Mouse (Mus musculus): ENCODE data around the gene Proca1. TPM values are rescaled to one million over a fixed set of nuclear protein-coding genes. Genes with fewer than 3 reads are reported as not detected.
"Not testable (repeated sequence)": the region's sequence is repeated elsewhere in the genome, so short reads cannot be mapped to it uniquely, and the experiment has no call there.

Gene Proca1
- polyA plus RNA-seq, 1 experiment from 2014 or later: 1.7 TPM

GRCm38 (mm10) chr11:78179438-78179999 lies 13.7 kb upstream of the Proca1 start:
- Histone ChIP-seq H3K4me3 (ENCODE audit: low read depth, low read length) (peak overlapping the region; percentile 48), H3K4me2 (ENCODE audit: low read depth, low read length) (peak overlapping the region; percentile 84), H3K27me3 (ENCODE audit: control insufficient read depth, insufficient read depth, low read length) (no peaks in the 10 kb centered on the region), H3K9me3 (replicated peaks; ENCODE audit: control insufficient read depth, low read length) (no peaks in the 10 kb centered on the region), H3K36me3 (replicated peaks; ENCODE audit: control insufficient read depth, insufficient read depth, low read depth, low read length) (peaks cover 16% of the 10 kb centered on the region), H3K4me1 (ENCODE audit: control insufficient read depth, insufficient read depth, low read length) (peaks cover 7% of the 10 kb centered on the region; the same call in 1 of the 2 replicates), H3K9ac (replicated peaks; ENCODE audit: low read length) (peak overlapping the region; percentile 73), H3K27ac (replicated peaks; ENCODE audit: low read depth, low read length) (no peak overlapping the region)
- WGBS: 30% methylated on average over 8 of the region's 8 CpGs
- ATAC-seq (replicated peaks; ENCODE audit: insufficient number of reproducible peaks, low FRiP score, low TSS enrichment, low read depth) (no peak), DNase-seq (ENCODE audit: low spot score) (no peak)

GRCm38 (mm10) chr11:78180081-78180761 lies 13.0 kb upstream of the Proca1 start:
- H3K27me3 ChIP-seq (ENCODE audit: control insufficient read depth, insufficient read depth, low read length): no peaks in the 10 kb centered on the region
- peak overlapping the region; percentile 28; the same call in 1 of the 2 replicates for H3K27ac ChIP-seq (replicated peaks; ENCODE audit: low read depth, low read length)
- no peaks in the 10 kb centered on the region for H3K9me3 ChIP-seq (replicated peaks; ENCODE audit: control insufficient read depth, low read length)
- peak overlapping the region; percentile 6 for H3K4me3 ChIP-seq (ENCODE audit: low read depth, low read length)
- H3K4me2 ChIP-seq (ENCODE audit: low read depth, low read length): peak overlapping the region; percentile 13; the same call in 1 of the 2 replicates
- peaks cover 7% of the 10 kb centered on the region; the same call in 1 of the 2 replicates for H3K4me1 ChIP-seq (ENCODE audit: control insufficient read depth, insufficient read depth, low read length)
- no peak for ATAC-seq (replicated peaks; ENCODE audit: insufficient number of reproducible peaks, low FRiP score, low TSS enrichment, low read depth)
- H3K36me3 ChIP-seq (replicated peaks; ENCODE audit: control insufficient read depth, insufficient read depth, low read depth, low read length): peaks cover 16% of the 10 kb centered on the region
- no peak overlapping the region; the same call in none of the 2 replicates for H3K9ac ChIP-seq (replicated peaks; ENCODE audit: low read length)
- 77% methylated on average over 6 of the region's 6 CpGs for WGBS
- no peak for DNase-seq (ENCODE audit: low spot score)

GRCm38 (mm10) chr11:78181830-78182357 lies 11.3 kb upstream of the Proca1 start:
- DNase-seq (ENCODE audit: low spot score): no peak
- Histone ChIP-seq H3K4me2 (ENCODE audit: low read depth, low read length) (peak overlapping the region; percentile 61), H3K9ac (replicated peaks; ENCODE audit: low read length) (peak overlapping the region; percentile 95), H3K36me3 (replicated peaks; ENCODE audit: control insufficient read depth, insufficient read depth, low read depth, low read length) (peaks cover 16% of the 10 kb centered on the region), H3K9me3 (replicated peaks; ENCODE audit: control insufficient read depth, low read length) (no peaks in the 10 kb centered on the region), H3K27me3 (ENCODE audit: control insufficient read depth, insufficient read depth, low read length) (no peaks in the 10 kb centered on the region), H3K27ac (replicated peaks; ENCODE audit: low read depth, low read length) (no peak overlapping the region), H3K4me3 (ENCODE audit: low read depth, low read length) (peak overlapping the region; percentile 90), H3K4me1 (ENCODE audit: control insufficient read depth, insufficient read depth, low read length) (peaks cover 7% of the 10 kb centered on the region; the same call in 1 of the 2 replicates)
- 45% methylated on average over 2 of the region's 2 CpGs for WGBS
- ATAC-seq (replicated peaks; ENCODE audit: insufficient number of reproducible peaks, low FRiP score, low TSS enrichment, low read depth): no peak

- ATAC-seq (replicated peaks; ENCODE audit: insufficient number of reproducible peaks, low FRiP score, low TSS enrichment, low read depth): no peak
- DNase-seq (ENCODE audit: low spot score): no peak
- Histone ChIP-seq H3K4me1 (ENCODE audit: control insufficient read depth, insufficient read depth, low read length) (peaks cover 7% of the 10 kb centered on the region; the same call in 1 of the 2 replicates), H3K4me3 (ENCODE audit: low read depth, low read length) (peak overlapping the region; percentile 90), H3K9ac (replicated peaks; ENCODE audit: low read length) (peak overlapping the region; percentile 95), H3K36me3 (replicated peaks; ENCODE audit: control insufficient read depth, insufficient read depth, low read depth, low read length) (peaks cover 16% of the 10 kb centered on the region), H3K27ac (replicated peaks; ENCODE audit: low read depth, low read length) (no peak overlapping the region), H3K4me2 (ENCODE audit: low read depth, low read length) (peak overlapping the region; percentile 61), H3K9me3 (replicated peaks; ENCODE audit: control insufficient read depth, low read length) (no peaks in the 10 kb centered on the region), H3K27me3 (ENCODE audit: control insufficient read depth, insufficient read depth, low read length) (no peaks in the 10 kb centered on the region)
- 12% methylated on average over 7 of the region's 7 CpGs for WGBS
These were observed 10.7 kb upstream of the Proca1 start for GRCm38 (mm10) chr11:78182450-78182849.

- Histone ChIP-seq H3K4me1 (ENCODE audit: control insufficient read depth, insufficient read depth, low read length) (peaks cover 7% of the 10 kb centered on the region; the same call in 1 of the 2 replicates), H3K4me3 (ENCODE audit: low read depth, low read length) (peak within 1 kb of the TSS; percentile 90), H3K9me3 (replicated peaks; ENCODE audit: control insufficient read depth, low read length) (no peaks in the 10 kb centered on the region), H3K4me2 (ENCODE audit: low read depth, low read length) (peak within 1 kb of the TSS; percentile 61), H3K27ac (replicated peaks; ENCODE audit: low read depth, low read length) (peak within 1 kb of the TSS; percentile 74), H3K9ac (replicated peaks; ENCODE audit: low read length) (peak within 1 kb of the TSS; percentile 95), H3K27me3 (ENCODE audit: control insufficient read depth, insufficient read depth, low read length) (no peaks in the 10 kb centered on the region), H3K36me3 (replicated peaks; ENCODE audit: control insufficient read depth, insufficient read depth, low read depth, low read length) (peaks cover 16% of the 10 kb centered on the region)
- peak; percentile 81 for ATAC-seq (replicated peaks; ENCODE audit: insufficient number of reproducible peaks, low FRiP score, low TSS enrichment, low read depth)
- DNase-seq (ENCODE audit: low spot score): peak; percentile 97
- WGBS: under 1% methylated on average over 38 of the region's 38 CpGs
These were observed 10.0 kb upstream of the Proca1 start, which contains the start of gene Rpl23a for GRCm38 (mm10) chr11:78182961-78183844. Rpl23a (minus strand) TSS chr11:78183584.

- H3K27ac ChIP-seq (replicated peaks; ENCODE audit: low read depth, low read length): no peak overlapping the region
- peaks cover 7% of the 10 kb centered on the region; the same call in 1 of the 2 replicates for H3K4me1 ChIP-seq (ENCODE audit: control insufficient read depth, insufficient read depth, low read length)
- ATAC-seq (replicated peaks; ENCODE audit: insufficient number of reproducible peaks, low FRiP score, low TSS enrichment, low read depth): no peak
These were observed 9.2 kb upstream of the Proca1 start for GRCm38 (mm10) chr11:78183884-78184514.

GRCm38 (mm10) chr11:78184702-78185101 lies 8.5 kb upstream of the Proca1 start:
- DNase-seq (ENCODE audit: low spot score); H3K9ac ChIP-seq (replicated peaks; ENCODE audit: low read length); H3K4me3 ChIP-seq (ENCODE audit: low read depth, low read length); H3K9me3 ChIP-seq (replicated peaks; ENCODE audit: control insufficient read depth, low read length); H3K4me1 ChIP-seq (ENCODE audit: control insufficient read depth, insufficient read depth, low read length); H3K27me3 ChIP-seq (ENCODE audit: control insufficient read depth, insufficient read depth, low read length); H3K4me2 ChIP-seq (ENCODE audit: low read depth, low read length); ATAC-seq (replicated peaks; ENCODE audit: insufficient number of reproducible peaks, low FRiP score, low TSS enrichment, low read depth); H3K27ac ChIP-seq (replicated peaks; ENCODE audit: low read depth, low read length): not testable (repeated sequence)
- peaks cover 12% of the 10 kb centered on the region for H3K36me3 ChIP-seq (replicated peaks; ENCODE audit: control insufficient read depth, insufficient read depth, low read depth, low read length)
- 96% methylated on average over 6 of the region's 6 CpGs for WGBS

More at GRCm38 (mm10) chr11:78183884-78184514, 9.2 kb upstream of the Proca1 start:
- Histone ChIP-seq H3K27me3 (ENCODE audit: control insufficient read depth, insufficient read depth, low read length) (no peaks in the 10 kb centered on the region), H3K9me3 (replicated peaks; ENCODE audit: control insufficient read depth, low read length) (no peaks in the 10 kb centered on the region), H3K9ac (replicated peaks; ENCODE audit: low read length) (no peak overlapping the region), H3K4me3 (ENCODE audit: low read depth, low read length) (peak overlapping the region; percentile 1; the same call in 1 of the 2 replicates), H3K36me3 (replicated peaks; ENCODE audit: control insufficient read depth, insufficient read depth, low read depth, low read length) (peaks cover 16% of the 10 kb centered on the region), H3K4me2 (ENCODE audit: low read depth, low read length) (peak overlapping the region; percentile 30)
- DNase-seq (ENCODE audit: low spot score): no peak
- 49% methylated on average over 10 of the region's 10 CpGs for WGBS
